Mouse (Mus musculus) midbrain, embryonic 10.5 days (tissue): Measurements from ENCODE around the gene Fam20a. TPM values are rescaled to one million over a fixed set of nuclear protein-coding genes. Genes with fewer than 3 reads are reported as not detected.
A peak's percentile ranks its signal among the peaks of the same experiment; 100 is the strongest.

ENCODE experiments used
- DNase-seq: peaks from one replicate; pipeline ENCODE4 v3.0.0-alpha.2; 2017; ENCODE audit warnings: low spot score
- H3K27ac ChIP-seq: fragments of 300-500 bp; sonication (generic); replicated peaks from 2 replicates; pipeline ENCODE4 v1.5.1; 2016; ENCODE audit warnings: mild to moderate bottlenecking
- H3K27me3 ChIP-seq: fragments of 300-500 bp; sonication (generic); 2 replicates; pipeline ENCODE4 v1.6.1; 2016; ENCODE audit warnings: low read depth, mild to moderate bottlenecking; ENCODE audit not compliant: poor library complexity, severe bottlenecking
- H3K36me3 ChIP-seq: fragments of 300-500 bp; sonication (generic); 2 replicates; pipeline ENCODE4 v1.6.1; 2016; ENCODE audit warnings: mild to moderate bottlenecking, moderate library complexity
- H3K4me1 ChIP-seq: fragments of 300-500 bp; sonication (generic); 2 replicates; pipeline ENCODE4 v1.6.1; 2016
- H3K4me3 ChIP-seq: fragments of 300-500 bp; sonication (generic); 2 replicates; pipeline ENCODE4 v1.5.1; 2016; ENCODE audit warnings: mild to moderate bottlenecking, moderate library complexity
- H3K9me3 ChIP-seq: fragments of 300-500 bp; sonication (generic); replicated peaks from 2 replicates; pipeline ENCODE4 v1.6.1; 2016; ENCODE audit warnings: mild to moderate bottlenecking
- WGBS: fragments of 180-500 bp; shearing (Covaris S2); methylation state at CpG from one replicate; pipeline ENCODE4 v1.1.7; 2016; 5-methylcytosine and 5-hydroxymethylcytosine counted together
- polyA plus RNA-seq: library from polyadenylated mRNA; unstranded; fragments of >200 nt; fragmentation: Nextera tagmentation; extraction: Ambion mirVana; gene quantifications from 2 replicates; pipeline ENCODE4 v1.2.1, GENCODE M21; 2016

Gene Fam20a
- polyA plus RNA-seq, 1 experiment from 2014 or later, result 1.4 TPM

DNA sequence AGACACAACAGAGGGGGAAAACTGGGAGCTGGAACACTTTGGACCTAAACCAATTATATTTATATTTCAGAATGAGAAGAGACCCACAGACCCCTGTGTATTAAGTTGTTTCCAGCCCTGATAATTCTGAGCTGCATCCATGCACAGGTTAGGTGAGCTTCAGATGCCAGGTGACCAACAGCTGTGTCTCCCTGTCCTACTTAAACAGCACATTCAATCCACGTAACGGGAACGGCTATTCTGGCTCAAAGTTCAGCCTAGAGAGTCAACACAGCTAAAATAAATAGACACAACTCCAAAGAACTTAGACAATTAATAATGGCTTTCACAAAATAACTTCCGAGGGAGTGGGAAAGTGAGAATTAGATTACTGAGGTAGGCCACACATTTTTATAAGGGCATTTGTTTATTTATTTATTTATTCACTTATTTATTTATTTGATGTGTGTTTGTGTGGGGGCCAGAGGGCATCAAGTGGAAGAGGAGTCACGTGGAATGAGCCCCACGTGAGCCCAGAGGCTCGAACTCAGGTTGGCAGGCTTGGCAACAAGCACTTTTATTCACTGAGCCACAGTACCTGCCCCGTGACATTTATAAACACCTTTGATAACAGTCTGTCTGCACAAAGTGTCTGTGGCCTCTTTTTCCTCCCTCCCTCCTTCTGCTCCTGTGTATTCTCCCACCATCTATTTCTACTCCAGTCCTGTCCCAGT, 10.8 kb upstream of the Fam20a start:
- no peak overlapping the region for H3K27ac ChIP-seq
- WGBS, result 84% methylated on average over 8 of the region's 8 CpGs
- no peaks in the 10 kb centered on the region for H3K27me3 ChIP-seq
- no peaks in the 10 kb centered on the region for H3K9me3 ChIP-seq
- H3K36me3 ChIP-seq, result no peaks in the 10 kb centered on the region
- no peak overlapping the region for H3K4me3 ChIP-seq
- DNase-seq, result no peak
- no peaks in the 10 kb centered on the region for H3K4me1 ChIP-seq

- Histone ChIP-seq H3K27me3 (peaks cover 2% of the 10 kb centered on the region; the same call in 1 of the 2 replicates), H3K36me3 (no peaks in the 10 kb centered on the region), H3K4me3 (no peak overlapping the region), H3K4me1 (no peaks in the 10 kb centered on the region), H3K27ac (no peak overlapping the region), H3K9me3 (no peaks in the 10 kb centered on the region)
- WGBS, result 84% methylated on average over 3 of the region's 3 CpGs
- no peak for DNase-seq
These were observed 6.3 kb upstream of the Fam20a start for GRCm38 (mm10) chr11:109728371-109728770.

DNA sequence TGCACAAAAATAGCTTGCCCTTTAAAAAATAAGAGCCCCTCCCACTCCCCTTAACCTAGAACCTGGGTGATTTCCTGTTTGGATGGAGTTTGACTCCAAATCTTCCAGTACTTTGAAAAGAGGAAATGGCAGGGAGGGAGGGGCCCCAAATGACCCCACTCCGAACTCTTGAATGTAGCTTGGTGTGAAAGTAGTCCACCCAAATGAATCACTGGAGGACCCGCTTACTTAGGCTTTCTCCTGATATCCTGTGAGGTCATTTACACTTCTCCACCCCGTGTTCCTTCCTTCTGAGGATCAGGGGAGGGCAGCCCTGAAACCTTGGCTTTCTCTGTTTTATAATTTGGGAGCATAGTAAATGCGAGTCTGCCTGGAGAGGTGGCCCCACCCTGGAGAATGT, 632 bp upstream of the Fam20a start:
- H3K36me3 ChIP-seq, result no peaks in the 10 kb centered on the region
- no peaks in the 10 kb centered on the region for H3K9me3 ChIP-seq
- peaks cover 24% of the 10 kb centered on the region for H3K4me1 ChIP-seq
- no peak overlapping the region for H3K4me3 ChIP-seq
- peaks cover 59% of the 10 kb centered on the region for H3K27me3 ChIP-seq
- H3K27ac ChIP-seq, result no peak overlapping the region
- 73% methylated on average over 4 of the region's 4 CpGs for WGBS
- DNase-seq, result no peak

DNA sequence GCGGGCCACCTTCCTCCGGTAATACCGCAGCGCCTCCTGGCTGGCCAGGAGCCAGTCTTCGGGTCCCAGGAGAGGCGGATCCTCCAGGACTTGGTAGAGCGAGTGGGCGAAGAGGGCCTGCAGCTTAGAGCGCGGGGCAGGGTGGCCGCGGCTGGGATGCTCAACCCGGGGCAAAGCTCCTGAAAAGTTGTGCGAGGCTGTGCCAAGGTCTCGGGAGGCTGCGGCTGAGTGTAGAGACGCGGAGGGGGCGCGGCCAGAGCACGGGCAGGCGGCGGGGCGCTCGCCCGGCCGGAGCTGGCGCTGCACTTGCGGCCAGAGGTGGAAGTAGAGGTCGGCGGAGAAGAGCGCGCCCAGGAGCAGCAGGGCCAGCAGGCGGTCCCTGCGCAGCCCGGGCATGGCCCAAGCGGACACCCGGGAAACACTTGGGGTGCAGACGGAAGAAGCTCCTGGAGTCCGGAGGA, 729 bp downstream of the Fam20a start:
- no peaks in the 10 kb centered on the region for H3K36me3 ChIP-seq
- H3K9me3 ChIP-seq, result no peaks in the 10 kb centered on the region
- WGBS, result under 1% methylated on average over 40 of the region's 40 CpGs
- peaks cover 30% of the 10 kb centered on the region for H3K4me1 ChIP-seq
- peak overlapping the region; percentile 63 for H3K4me3 ChIP-seq
- H3K27me3 ChIP-seq, result peaks cover 59% of the 10 kb centered on the region
- DNase-seq, result peak; percentile 64
- peak overlapping the region; percentile 7; the same call in 1 of the 2 replicates for H3K27ac ChIP-seq

GRCm38 (mm10) chr11:109720809-109721319, 1.2 kb downstream of the Fam20a start:
- H3K36me3 ChIP-seq, result no peaks in the 10 kb centered on the region
- peak overlapping the region; percentile 7; the same call in 1 of the 2 replicates for H3K27ac ChIP-seq
- H3K4me3 ChIP-seq, result peak overlapping the region; percentile 63
- peaks cover 59% of the 10 kb centered on the region for H3K27me3 ChIP-seq
- 13% methylated on average over 12 of the region's 12 CpGs for WGBS
- H3K4me1 ChIP-seq, result peaks cover 30% of the 10 kb centered on the region
- no peaks in the 10 kb centered on the region for H3K9me3 ChIP-seq
- DNase-seq, result peak; percentile 40

DNA sequence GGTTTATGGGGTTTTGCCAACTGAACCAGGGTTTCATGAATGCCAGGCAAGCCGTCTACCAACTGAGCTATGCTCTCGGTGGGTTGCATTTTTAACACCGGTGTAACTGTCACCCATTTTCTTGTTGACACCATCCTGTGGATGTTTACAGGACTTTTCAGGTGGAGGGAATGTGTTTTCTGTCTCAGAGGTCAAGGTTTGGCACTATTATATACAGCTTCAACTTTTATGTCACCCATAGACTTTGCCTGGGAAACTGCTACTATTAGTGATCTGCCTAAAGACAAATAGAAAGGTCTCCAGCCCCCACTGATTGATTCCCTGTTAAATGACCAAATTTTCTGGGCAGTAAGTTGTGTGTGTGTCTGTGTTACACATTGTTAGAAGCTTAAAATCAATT, 2.7 kb downstream of the Fam20a start:
- 94% methylated on average over 3 of the region's 3 CpGs for WGBS
- Histone ChIP-seq H3K4me1 (peaks cover 30% of the 10 kb centered on the region), H3K27me3 (peaks cover 59% of the 10 kb centered on the region), H3K9me3 (no peaks in the 10 kb centered on the region), H3K36me3 (no peaks in the 10 kb centered on the region), H3K27ac (no peak overlapping the region), H3K4me3 (no peak overlapping the region)
- no peak for DNase-seq

GRCm38 (mm10) chr11:109717966-109718895, 3.8 kb downstream of the Fam20a start:
- Histone ChIP-seq H3K27ac (no peak overlapping the region), H3K36me3 (no peaks in the 10 kb centered on the region), H3K4me3 (no peak overlapping the region), H3K27me3 (peaks cover 55% of the 10 kb centered on the region), H3K4me1 (peaks cover 30% of the 10 kb centered on the region), H3K9me3 (no peaks in the 10 kb centered on the region)
- 91% methylated on average over 15 of the region's 15 CpGs for WGBS
- DNase-seq, result no peak

GRCm38 (mm10) chr11:109717448-109717847, 4.6 kb downstream of the Fam20a start:
- Histone ChIP-seq H3K27me3 (peaks cover 47% of the 10 kb centered on the region), H3K4me1 (peaks cover 29% of the 10 kb centered on the region)
- 92% methylated on average over 5 of the region's 5 CpGs for WGBS

GRCm38 (mm10) chr11:109716981-109717380, 5.1 kb downstream of the Fam20a start:
- Histone ChIP-seq H3K9me3 (no peaks in the 10 kb centered on the region), H3K4me1 (peaks cover 24% of the 10 kb centered on the region), H3K36me3 (no peaks in the 10 kb centered on the region), H3K27me3 (peaks cover 43% of the 10 kb centered on the region), H3K27ac (no peak overlapping the region), H3K4me3 (no peak overlapping the region)
- no peak for DNase-seq
- WGBS, result 85% methylated on average over 7 of the region's 7 CpGs

More at GRCm38 (mm10) chr11:109717448-109717847, 4.6 kb downstream of the Fam20a start:
- H3K4me3 ChIP-seq, result no peak overlapping the region
- no peaks in the 10 kb centered on the region for H3K36me3 ChIP-seq
- H3K9me3 ChIP-seq, result no peaks in the 10 kb centered on the region
- no peak overlapping the region for H3K27ac ChIP-seq
- DNase-seq, result no peak

DNA sequence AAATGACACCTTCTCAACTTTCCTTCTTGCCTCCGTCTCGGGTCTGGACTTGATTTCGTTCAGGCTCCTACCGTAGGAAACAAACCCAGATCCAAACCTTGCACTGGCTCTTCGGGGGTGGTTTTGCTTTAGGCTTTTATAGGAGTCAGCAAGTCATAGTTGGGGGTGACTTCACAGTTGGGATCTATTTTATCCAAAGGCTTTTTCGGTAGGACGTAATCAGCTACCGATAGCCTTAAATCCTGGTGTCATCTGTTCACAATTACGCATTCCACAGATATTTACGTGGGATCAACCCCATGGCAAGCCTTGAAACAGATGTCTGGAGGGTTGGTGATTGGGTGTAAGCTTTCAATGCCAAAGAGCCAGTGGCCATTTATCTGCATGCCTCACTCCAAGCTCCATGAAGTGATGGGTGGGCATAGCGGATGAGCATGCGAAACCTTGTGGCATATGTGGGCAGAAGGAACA, 6.7 kb downstream of the Fam20a start:
- Histone ChIP-seq H3K36me3 (no peaks in the 10 kb centered on the region), H3K27ac (no peak overlapping the region), H3K27me3 (peaks cover 26% of the 10 kb centered on the region), H3K4me1 (peaks cover 12% of the 10 kb centered on the region), H3K9me3 (no peaks in the 10 kb centered on the region), H3K4me3 (no peak overlapping the region)
- no peak for DNase-seq
- 82% methylated on average over 12 of the region's 12 CpGs for WGBS

- no peaks in the 10 kb centered on the region for H3K36me3 ChIP-seq
- peaks cover 19% of the 10 kb centered on the region for H3K27me3 ChIP-seq
- 88% methylated on average over 17 of the region's 17 CpGs for WGBS
- DNase-seq, result no peak
- H3K4me1 ChIP-seq, result peaks cover 12% of the 10 kb centered on the region
- no peak overlapping the region for H3K27ac ChIP-seq
- H3K9me3 ChIP-seq, result no peaks in the 10 kb centered on the region
- no peak overlapping the region for H3K4me3 ChIP-seq
These were observed 7.5 kb downstream of the Fam20a start for GRCm38 (mm10) chr11:109714341-109715247.

DNA sequence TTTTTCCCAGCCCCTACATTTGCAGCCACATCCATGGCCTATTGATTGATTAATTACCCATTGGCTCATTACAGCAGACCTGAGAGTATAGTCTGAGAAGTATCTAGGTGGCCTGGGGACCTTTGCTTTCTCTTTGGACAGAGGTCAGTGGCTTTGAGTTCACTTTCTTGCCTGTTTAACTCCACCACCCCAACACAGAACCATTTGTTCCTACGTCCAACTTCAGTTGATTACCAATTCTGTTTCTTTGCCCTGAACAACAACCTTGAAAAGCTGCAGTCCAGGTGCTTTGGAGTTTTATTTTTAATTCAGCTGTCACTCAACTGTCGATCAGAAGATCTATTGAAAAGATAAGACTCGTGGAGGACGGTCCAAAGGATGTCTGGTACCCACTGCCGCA, 12.6 kb downstream of the Fam20a start:
- Histone ChIP-seq H3K9me3 (no peaks in the 10 kb centered on the region), H3K27me3 (no peaks in the 10 kb centered on the region), H3K4me1 (no peaks in the 10 kb centered on the region), H3K27ac (no peak overlapping the region), H3K36me3 (no peaks in the 10 kb centered on the region), H3K4me3 (no peak overlapping the region)
- WGBS, result 84% methylated on average over 5 of the region's 5 CpGs
- DNase-seq, result no peak
